Mouse (Mus musculus) C2C12 (cell line): ENCODE results near the gene Isoc2b.

Experiments
- CEBPB ChIP-seq: IDR thresholded peaks from one replicate; pipeline ENCODE4 v1.6.1; 2011; ENCODE audit warnings: low read depth, mild to moderate bottlenecking, control low read depth, moderate library complexity
- CTCF ChIP-seq: IDR thresholded peaks from one replicate; pipeline ENCODE4 v1.5.1; 2011; ENCODE audit not compliant: control insufficient read depth, insufficient read depth, insufficient read length
- FOSL1 ChIP-seq: IDR thresholded peaks from one replicate; pipeline ENCODE4 v1.8.0; 2011; ENCODE audit warnings: mild to moderate bottlenecking, low read length; ENCODE audit not compliant: poor library complexity, insufficient read depth, severe bottlenecking
- MAX ChIP-seq: IDR thresholded peaks from one replicate; pipeline ENCODE4 v1.6.1; 2011; ENCODE audit warnings: mild to moderate bottlenecking, control low read depth
- MYOD1 ChIP-seq: IDR thresholded peaks from one replicate; pipeline ENCODE4 v1.6.1; 2011; ENCODE audit warnings: low read depth; ENCODE audit not compliant: control insufficient read depth, insufficient read length
- MYOG ChIP-seq: IDR thresholded peaks from one replicate; pipeline ENCODE4 v1.6.1; 2011; ENCODE audit not compliant: control insufficient read depth, insufficient read length; ENCODE audit errors: extremely low read depth
- USF1 ChIP-seq: IDR thresholded peaks from one replicate; pipeline ENCODE4 v1.6.1; 2011; ENCODE audit warnings: low read depth, mild to moderate bottlenecking, control low read depth, moderate library complexity

GRCm38 (mm10) chr7:4843604-4844244 is 26.3 kb downstream of the Isoc2b start:
- TF ChIP-seq CTCF, result no peak
- TF ChIP-seq USF1, result no peak
- TF ChIP-seq CEBPB, result no peak
- TF ChIP-seq MAX, result no peak
- no peak for TF ChIP-seq MYOD1
- TF ChIP-seq FOSL1, result no peak
- TF ChIP-seq MYOG, result no peak
